Mouse (Mus musculus): ENCODE data around the gene Zgpat.

Gene Zgpat

GRCm38 (mm10) chr2:181364860-181365596, at the start of gene Zgpat, which contains the start of gene Arfrp1:
Zgpat (plus strand) TSS chr2:181364928.
Arfrp1 (minus strand) TSS chr2:181365404.
- peak; percentile 89 for DNase-seq (ENCODE audit: low read depth, low spot score)

- peak; percentile 88 for DNase-seq (ENCODE audit: low read depth, low spot score)
Measured at GRCm38 (mm10) chr2:181319248-181320102, 45.3 kb upstream of the Zgpat start, which contains the start of gene Rtel1. Rtel1 (plus strand) TSS chr2:181319739.

GRCm38 (mm10) chr2:181320103-181320499, 44.6 kb upstream of the Zgpat start:
- DNase-seq (ENCODE audit: low read depth, low spot score): no peak

GRCm38 (mm10) chr2:181322136-181322535, 42.6 kb upstream of the Zgpat start:
- DNase-seq (ENCODE audit: low read depth, low spot score): no peak

- no peak for DNase-seq (ENCODE audit: low read depth, low spot score)
Measured at GRCm38 (mm10) chr2:181326098-181326497, 38.6 kb upstream of the Zgpat start.

GRCm38 (mm10) chr2:181332542-181332941, 32.2 kb upstream of the Zgpat start:
- no peak for DNase-seq (ENCODE audit: low read depth, low spot score)

- peak; percentile 74 for DNase-seq (ENCODE audit: low read depth, low spot score)
Measured at GRCm38 (mm10) chr2:181334023-181334422, 30.7 kb upstream of the Zgpat start.

- DNase-seq (ENCODE audit: low read depth, low spot score): no peak
Measured at GRCm38 (mm10) chr2:181340426-181340825, 24.3 kb upstream of the Zgpat start.

- DNase-seq (ENCODE audit: low read depth, low spot score): no peak
Measured at GRCm38 (mm10) chr2:181342766-181343165, 22.0 kb upstream of the Zgpat start.

- no peak for DNase-seq (ENCODE audit: low read depth, low spot score)
Measured at GRCm38 (mm10) chr2:181356780-181357179, 7.9 kb upstream of the Zgpat start.

- no peak for DNase-seq (ENCODE audit: low read depth, low spot score)
Measured at GRCm38 (mm10) chr2:181363946-181364345, 782 bp upstream of the Zgpat start.

GRCm38 (mm10) chr2:181364487-181364859, 255 bp upstream of the Zgpat start:
- no peak for DNase-seq (ENCODE audit: low read depth, low spot score)

- DNase-seq (ENCODE audit: low read depth, low spot score): no peak
Measured at GRCm38 (mm10) chr2:181365655-181366075, 937 bp downstream of the Zgpat start.

GRCm38 (mm10) chr2:181370001-181370400, 5.3 kb downstream of the Zgpat start:
- no peak for DNase-seq (ENCODE audit: low read depth, low spot score)

GRCm38 (mm10) chr2:181375787-181376186, 11.1 kb downstream of the Zgpat start:
- peak; percentile 77 for DNase-seq (ENCODE audit: low read depth, low spot score)

GRCm38 (mm10) chr2:181377230-181377629, 12.5 kb downstream of the Zgpat start:
- DNase-seq (ENCODE audit: low read depth, low spot score): peak; percentile 70

- DNase-seq (ENCODE audit: low read depth, low spot score): no peak
Measured at GRCm38 (mm10) chr2:181378701-181379100, 14.0 kb downstream of the Zgpat start.

- DNase-seq (ENCODE audit: low read depth, low spot score): no peak
Measured at GRCm38 (mm10) chr2:181379778-181380177, 15.1 kb downstream of the Zgpat start, which contains the start of gene Lime1. Lime1 (plus strand) TSS chr2:181380078.

GRCm38 (mm10) chr2:181380251-181380650, 15.5 kb downstream of the Zgpat start:
- no peak for DNase-seq (ENCODE audit: low read depth, low spot score)

- DNase-seq (ENCODE audit: low read depth, low spot score): peak; percentile 85
Measured at GRCm38 (mm10) chr2:181381107-181381506, 16.4 kb downstream of the Zgpat start.

- peak; percentile 67 for DNase-seq (ENCODE audit: low read depth, low spot score)
Measured at GRCm38 (mm10) chr2:181381631-181382306, 17.0 kb downstream of the Zgpat start.

- DNase-seq (ENCODE audit: low read depth, low spot score): no peak
Measured at GRCm38 (mm10) chr2:181384463-181384862, 19.7 kb downstream of the Zgpat start.

Data from CD4-positive helper T cell, adult 2 months (primary cell).